ENCODE assay signal across 1 mouse cellular context in the genomic region with DNA sequence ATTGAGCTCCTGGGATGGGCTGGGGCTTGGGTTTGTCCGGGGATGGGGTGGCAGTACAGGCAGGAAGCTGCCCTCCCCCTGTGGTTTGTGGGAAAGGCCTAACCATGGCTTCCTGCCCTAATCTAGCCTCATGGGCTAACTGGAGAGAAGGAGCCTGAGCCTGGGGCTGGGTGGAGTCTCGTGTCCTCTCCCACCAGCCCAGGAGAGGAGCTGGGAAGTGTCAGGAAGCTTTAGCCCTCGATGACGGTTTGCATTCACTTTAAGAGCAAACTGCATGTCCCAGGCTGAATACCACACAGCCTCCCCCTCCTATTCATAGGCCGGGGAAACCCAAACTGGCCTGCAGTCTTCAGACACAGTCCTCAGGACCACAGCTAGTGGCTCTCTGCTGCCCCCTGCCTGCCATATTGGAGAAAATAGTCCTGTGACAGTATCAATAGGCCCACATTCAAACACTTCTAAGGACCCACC.
TF ChIP-seq lines count a peak whose summit lies in the region.

No protein-coding gene starts in this region.

TF ChIP-seq in ES-E14, 5 proteins besides CTCF, POLR2A, EP300 and RAD21:
- no peak for TF ChIP-seq HCFC1 (IDR thresholded peaks at IDR 0.05; ENCODE audit: borderline replicate concordance, insufficient read depth, low read length)
- TF ChIP-seq MAFK (IDR thresholded peaks at IDR 0.05; ENCODE audit: insufficient read depth, low read depth, low read length), result no peak
- no peak for TF ChIP-seq CHD2 (IDR thresholded peaks at IDR 0.05; ENCODE audit: low read depth, low read length)
- no peak for TF ChIP-seq ZC3H11A (IDR thresholded peaks at IDR 0.05; ENCODE audit: borderline replicate concordance, low read depth, low read length)
- TF ChIP-seq ZNF384 (IDR thresholded peaks at IDR 0.05; ENCODE audit: low read depth, low read length), result no peak
